Mouse (Mus musculus) cerebellum, adult (tissue): ENCODE measurements around the gene Cttnbp2.

ENCODE experiments used
- ATAC-seq: cut with Nextera tagmentation; 2 replicates; pipeline ENCODE4 v1.9.2; 2017; ENCODE audit warnings: mild to moderate bottlenecking, moderate library complexity, mixed read lengths; ENCODE audit not compliant: insufficient number of reproducible peaks, low FRiP score, low TSS enrichment

The Cttnbp2 gene

GRCm38 (mm10) chr6:18514480-18515352 is at the start of gene Cttnbp2:
Cttnbp2 (minus strand) TSS chr6:18514843.
- ATAC-seq: peak; percentile 89

GRCm38 (mm10) chr6:18559019-18559418 is 44.4 kb upstream of the Cttnbp2 start:
- no peak for ATAC-seq

- no peak for ATAC-seq
Measured at GRCm38 (mm10) chr6:18547516-18548465, 33.1 kb upstream of the Cttnbp2 start.

GRCm38 (mm10) chr6:18543878-18544277 is 29.2 kb upstream of the Cttnbp2 start:
- no peak for ATAC-seq

GRCm38 (mm10) chr6:18540396-18540795 is 25.8 kb upstream of the Cttnbp2 start:
- no peak for ATAC-seq

- no peak for ATAC-seq
Measured at GRCm38 (mm10) chr6:18530394-18530793, 15.8 kb upstream of the Cttnbp2 start.

- ATAC-seq: no peak
Measured at GRCm38 (mm10) chr6:18517626-18518025, 3.0 kb upstream of the Cttnbp2 start.

GRCm38 (mm10) chr6:18513611-18514473 is 801 bp downstream of the Cttnbp2 start:
- peak; percentile 53 for ATAC-seq

GRCm38 (mm10) chr6:18511886-18512285 is 2.8 kb downstream of the Cttnbp2 start:
- ATAC-seq: no peak

GRCm38 (mm10) chr6:18508036-18508435 is 6.6 kb downstream of the Cttnbp2 start:
- ATAC-seq: no peak

- ATAC-seq: no peak
Measured at GRCm38 (mm10) chr6:18499833-18500232, 14.8 kb downstream of the Cttnbp2 start.

GRCm38 (mm10) chr6:18492977-18493376 is 21.7 kb downstream of the Cttnbp2 start:
- ATAC-seq: no peak

- no peak for ATAC-seq
Measured at GRCm38 (mm10) chr6:18492248-18492901, 22.3 kb downstream of the Cttnbp2 start.

GRCm38 (mm10) chr6:18485087-18485486 is 29.6 kb downstream of the Cttnbp2 start:
- no peak for ATAC-seq

- ATAC-seq: no peak
Measured at GRCm38 (mm10) chr6:18484061-18484460, 30.6 kb downstream of the Cttnbp2 start.

GRCm38 (mm10) chr6:18482546-18482945 is 32.1 kb downstream of the Cttnbp2 start:
- ATAC-seq: no peak

GRCm38 (mm10) chr6:18481781-18482180 is 32.9 kb downstream of the Cttnbp2 start:
- no peak for ATAC-seq

GRCm38 (mm10) chr6:18477313-18477930 is 37.2 kb downstream of the Cttnbp2 start:
- no peak for ATAC-seq

- ATAC-seq: no peak
Measured at GRCm38 (mm10) chr6:18474983-18475382, 39.7 kb downstream of the Cttnbp2 start.
